Mouse (Mus musculus) thymus, adult 2 months (tissue): ENCODE data around the gene Thrsp.

Experiments
- CTCF ChIP-seq: fragments of 200-500 bp; IDR thresholded peaks from 2 replicates; pipeline ENCODE4 v1.5.1; 2012; ENCODE audit warnings: mild to moderate bottlenecking, control low read depth, low read length, moderate library complexity, borderline replicate concordance; ENCODE audit not compliant: control insufficient read depth, poor library complexity, insufficient read depth; ENCODE audit errors: extremely low read depth
- POLR2A ChIP-seq: fragments of 200-500 bp; IDR thresholded peaks from 2 replicates; pipeline ENCODE4 v1.6.1; 2012; ENCODE audit warnings: mild to moderate bottlenecking, low read length, control low read depth, moderate library complexity; ENCODE audit not compliant: control insufficient read depth, poor library complexity, insufficient read depth; ENCODE audit errors: extremely low read depth

GRCm38 (mm10) chr7:97447050-97447531 lies 29.6 kb upstream of the Thrsp start:
- TF ChIP-seq POLR2A, result no peak
- TF ChIP-seq CTCF, result no peak
